Mouse (Mus musculus): ENCODE data around the gene Spem2.

GRCm38 (mm10) chr11:69855347-69855746, 37.1 kb upstream of the Spem2 start:
- no peak for TF ChIP-seq POLR2A (IDR thresholded peaks at IDR 0.05; ENCODE audit: borderline replicate concordance, extremely low read depth, low read depth, low read length)
- no peak for TF ChIP-seq CTCF (IDR thresholded peaks at IDR 0.05; ENCODE audit: insufficient read depth, low read length)

All from lung, adult 2 months (tissue).